Mouse (Mus musculus): ENCODE results near the gene Prr22.

Prr22 gene

DNA sequence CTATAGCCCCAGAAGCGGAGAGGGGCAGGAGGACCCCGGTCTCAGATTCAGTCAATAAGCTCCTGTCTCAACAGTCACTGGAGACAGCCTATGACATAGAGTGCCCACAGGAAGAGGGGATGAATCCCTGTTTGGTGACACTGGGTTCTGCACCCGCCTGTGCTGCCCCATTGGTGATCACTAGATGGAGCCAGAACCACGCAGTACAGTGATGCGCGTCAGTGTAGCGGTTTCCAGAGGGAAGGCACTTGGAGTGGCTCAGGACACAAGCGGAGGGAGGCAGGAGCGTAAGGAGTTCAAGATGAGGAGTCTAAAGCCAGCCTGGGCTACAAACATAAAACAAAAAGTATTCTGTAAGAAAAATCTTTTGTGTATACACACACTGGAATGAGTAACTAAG lies 38.5 kb downstream of the Prr22 start:
- peak; percentile 78 for DNase-seq (ENCODE audit: low spot score)

DNA sequence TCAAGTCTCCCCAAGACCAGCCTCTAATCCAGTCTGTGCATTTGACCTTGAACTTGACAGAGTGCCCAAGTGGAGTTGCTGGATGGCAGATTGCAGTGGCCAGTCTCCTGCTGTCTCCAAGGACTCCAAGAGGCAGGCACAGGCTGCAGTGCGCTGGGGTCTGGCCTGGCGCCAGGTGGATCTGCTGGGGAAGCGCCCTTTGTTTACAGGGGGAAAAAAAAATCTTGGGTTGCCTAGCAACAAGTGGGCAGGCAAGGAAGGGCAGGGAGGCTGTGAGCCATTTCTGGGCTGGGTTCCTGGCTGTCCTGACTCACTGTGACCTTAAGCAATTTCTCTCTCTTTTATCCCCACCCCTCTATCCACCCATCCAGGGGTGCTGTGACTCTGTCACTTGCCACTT lies 40.2 kb downstream of the Prr22 start:
- DNase-seq (ENCODE audit: low spot score), result peak; percentile 96

DNA sequence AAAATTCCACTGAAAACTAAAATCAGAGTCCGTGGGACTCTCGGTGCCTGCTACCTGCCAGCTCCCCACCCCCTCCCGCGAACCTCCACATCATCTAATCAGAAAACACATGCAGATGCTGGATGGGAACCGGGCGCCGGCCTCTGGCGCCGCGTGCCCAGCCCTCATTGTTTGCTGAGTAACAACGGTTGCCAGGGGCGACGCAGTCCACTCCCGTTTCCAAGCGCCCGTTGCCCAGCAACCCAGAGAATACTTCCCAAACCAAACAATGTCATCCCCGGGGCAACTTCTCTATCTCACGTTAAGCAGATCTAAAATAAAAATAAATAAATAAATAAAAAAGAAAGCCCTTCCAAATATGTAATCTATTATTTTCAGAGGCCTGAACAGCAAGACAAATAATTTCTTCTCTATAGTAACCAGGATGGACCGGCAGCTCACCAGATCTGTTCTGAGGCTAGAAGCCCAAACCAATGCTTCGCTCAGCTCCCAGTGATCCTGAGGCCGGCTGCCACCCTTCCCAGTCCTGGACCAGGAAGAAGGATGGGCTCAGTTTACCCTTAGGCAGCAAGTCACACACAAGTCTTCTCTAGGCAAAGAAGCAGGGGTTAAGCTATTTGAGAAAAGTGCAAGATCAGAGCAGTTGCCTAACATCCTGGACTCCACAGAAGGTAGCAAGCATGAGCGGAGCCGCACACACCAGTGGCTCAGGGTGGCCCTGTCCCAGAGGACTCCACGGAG lies 44.4 kb downstream of the Prr22 start:
- DNase-seq (ENCODE audit: low spot score), result peak; percentile 81

DNA sequence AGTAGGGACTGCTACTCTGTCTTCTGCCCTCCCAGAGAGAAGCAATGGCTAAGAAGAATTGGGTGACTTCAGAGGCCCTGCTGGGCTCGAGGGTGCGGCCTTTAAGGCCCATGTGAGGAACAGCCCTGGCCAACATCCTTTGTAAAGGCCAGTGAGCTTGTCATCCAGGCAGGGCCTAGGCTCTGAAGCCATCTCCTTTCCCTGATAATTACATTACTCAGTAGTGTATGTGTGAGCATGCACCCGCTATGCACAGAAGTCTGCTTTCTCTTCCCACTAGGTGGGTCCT lies 45.0 kb downstream of the Prr22 start:
- DNase-seq (ENCODE audit: low spot score), result no peak

DNA sequence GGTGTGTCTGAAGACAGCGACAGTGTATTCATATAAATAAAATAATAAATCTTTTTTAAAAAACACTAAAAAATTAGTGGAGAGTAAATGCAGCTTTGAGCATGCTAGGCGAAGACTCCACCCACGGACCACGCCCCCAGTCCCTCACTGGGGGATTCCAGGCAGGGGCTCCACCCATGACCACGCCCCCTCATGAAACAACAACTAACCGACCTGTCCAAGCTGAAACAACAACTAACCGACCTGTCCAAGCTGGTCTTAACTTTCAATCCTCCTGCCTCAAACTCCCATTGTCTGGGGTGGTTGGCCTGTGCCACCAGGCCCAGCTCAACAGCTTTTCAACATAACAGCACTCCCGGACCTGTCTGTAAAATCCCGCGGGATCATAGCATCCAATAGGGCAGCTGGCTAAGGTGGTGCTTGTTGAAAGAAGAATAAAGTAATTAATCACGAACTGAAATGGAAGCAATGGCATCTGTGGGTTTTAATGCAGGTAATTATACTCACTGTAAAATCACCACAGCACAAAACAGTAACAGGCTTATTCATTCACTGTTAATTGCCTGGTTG lies 48.1 kb downstream of the Prr22 start:
- no peak for DNase-seq (ENCODE audit: low spot score)

- no peak for DNase-seq (ENCODE audit: low spot score)
Measured at GRCm38 (mm10) chr17:56819032-56819545, 49.0 kb downstream of the Prr22 start.

DNA sequence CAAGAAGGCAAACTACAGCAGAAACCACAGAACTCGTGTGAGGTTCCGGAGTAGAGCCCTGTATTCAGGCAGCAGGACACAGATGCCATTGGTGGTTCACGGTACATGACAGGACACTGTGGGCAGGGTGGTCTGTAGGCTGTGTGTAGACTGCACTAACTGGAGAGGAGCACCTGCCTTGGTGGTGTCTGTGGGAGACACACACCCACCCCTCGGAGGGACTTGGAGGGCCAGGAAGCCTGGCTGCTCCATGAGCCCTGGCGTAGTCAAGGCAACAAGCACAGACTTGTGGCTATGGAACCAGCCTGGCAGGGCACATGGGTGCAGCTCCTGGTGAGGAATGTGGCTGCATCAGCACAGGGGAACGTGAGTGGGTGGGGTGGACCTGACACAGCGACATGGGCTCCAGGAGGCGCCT lies 49.7 kb downstream of the Prr22 start:
- no peak for DNase-seq (ENCODE audit: low spot score)

Measured in ovary, postnatal 36 days (tissue).